ENCODE assay signal across 10 mouse cellular contexts in the genomic region with DNA sequence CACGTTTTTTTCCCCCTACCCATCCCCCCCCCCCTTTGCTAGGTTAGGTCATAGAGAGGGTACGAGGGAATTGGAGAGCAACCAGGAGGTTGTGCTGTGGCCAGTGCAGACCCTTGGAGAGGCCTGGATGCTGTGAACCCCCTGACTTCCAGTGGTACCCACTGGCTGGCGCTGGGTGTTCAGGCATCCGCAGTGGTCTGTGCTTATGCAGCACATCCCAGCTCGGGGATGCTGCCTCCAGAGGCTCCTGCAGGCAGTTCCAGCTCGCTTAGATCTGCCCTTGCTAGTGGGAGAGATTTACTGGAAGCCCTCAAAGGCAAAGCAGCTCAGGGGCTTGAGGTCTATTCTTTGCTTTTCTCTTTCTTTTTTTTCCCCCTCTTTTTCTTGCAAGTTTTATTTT. TPM values are rescaled to one million over a fixed set of nuclear protein-coding genes. Genes with fewer than 3 reads are reported as not detected.
DNase-seq lines count a peak whose midpoint lies in the region; ATAC-seq and TF ChIP-seq lines count a peak whose summit lies in the region.
"Had no signal": no experiment of that assay in that cellular context is flagged by ENCODE, and none has a peak within 500 bp of the region (broad histone marks: within the 10 kb centered on the region; RNA-seq: fewer than 3 reads in every experiment).

No protein-coding gene starts in this region.

- no peaks in the 10 kb centered on the region for H3K4me1 ChIP-seq in heart, postnatal 0 days (ENCODE audit: control insufficient read depth, insufficient read depth)
- no peaks in the 10 kb centered on the region for H3K4me1 ChIP-seq in spleen, adult 2 months (ENCODE audit: control insufficient read depth, insufficient read depth, insufficient read length)
- H3K4me1 ChIP-seq in hindbrain, postnatal 0 days (ENCODE audit: insufficient read depth, low read length) = no peaks in the 10 kb centered on the region
- H3K4me1 ChIP-seq in limb, embryonic 10.5 days = peaks cover 48% of the 10 kb centered on the region
- H3K4me1 ChIP-seq in heart, embryonic 11.5 days (ENCODE audit: control insufficient read depth, insufficient read depth, low read length) = no peaks in the 10 kb centered on the region
- H3K4me1 ChIP-seq: megakaryocyte, embryonic 14.5 days had no signal

- WGBS in heart, postnatal 0 days = 18% methylated on average over 5 of the region's 6 CpGs
- 77% methylated on average over 6 of the region's 6 CpGs for WGBS in spleen, adult 2 months
- WGBS in hindbrain, postnatal 0 days = 27% methylated on average over 6 of the region's 6 CpGs
- WGBS in limb, embryonic 10.5 days = 41% methylated on average over 6 of the region's 6 CpGs
- WGBS in heart, embryonic 11.5 days (ENCODE audit: insufficient replicate concordance) = 39% methylated on average over 6 of the region's 6 CpGs

- no peak overlapping the region for H3K9ac ChIP-seq in heart, postnatal 0 days (replicated peaks; ENCODE audit: low read depth, low read length)
- no peak overlapping the region for H3K9ac ChIP-seq in hindbrain, postnatal 0 days (replicated peaks; ENCODE audit: low read length)
- no peak overlapping the region for H3K9ac ChIP-seq in heart, embryonic 11.5 days (ENCODE audit: low read depth, low read length)

- H3K9me3 ChIP-seq in heart, postnatal 0 days (replicated peaks; ENCODE audit: control insufficient read depth, low read length) = no peaks in the 10 kb centered on the region
- H3K9me3 ChIP-seq in hindbrain, postnatal 0 days (ENCODE audit: low read length) = no peaks in the 10 kb centered on the region
- no peaks in the 10 kb centered on the region for H3K9me3 ChIP-seq in limb, embryonic 10.5 days (replicated peaks)
- H3K9me3 ChIP-seq in heart, embryonic 11.5 days (replicated peaks; ENCODE audit: control insufficient read depth, low read length) = no peaks in the 10 kb centered on the region
- H3K9me3 ChIP-seq: megakaryocyte, embryonic 14.5 days had no signal

- ATAC-seq in heart, postnatal 0 days (ENCODE audit: insufficient read depth, low read depth) = no peak
- ATAC-seq in hindbrain, postnatal 0 days = peak; percentile 85
- no peak for ATAC-seq in heart, embryonic 11.5 days (replicated peaks; ENCODE audit: insufficient number of reproducible peaks, low FRiP score, low TSS enrichment)
- ATAC-seq: activated CD4-positive, CD25-positive, alpha-beta regulatory T cell, adult 4 months had no signal

- H3K27me3 ChIP-seq in heart, postnatal 0 days (ENCODE audit: control insufficient read depth, insufficient read depth, low read length) = no peaks in the 10 kb centered on the region
- H3K27me3 ChIP-seq in spleen, adult 2 months (ENCODE audit: control insufficient read depth, insufficient read depth, low read length) = no peaks in the 10 kb centered on the region
- H3K27me3 ChIP-seq in hindbrain, postnatal 0 days (ENCODE audit: insufficient read depth, low read length) = no peaks in the 10 kb centered on the region
- no peaks in the 10 kb centered on the region for H3K27me3 ChIP-seq in limb, embryonic 10.5 days (ENCODE audit: low read depth, poor library complexity, severe bottlenecking)
- no peaks in the 10 kb centered on the region for H3K27me3 ChIP-seq in heart, embryonic 11.5 days (ENCODE audit: control insufficient read depth, insufficient read depth, low read length)
- H3K27me3 ChIP-seq: megakaryocyte, embryonic 14.5 days had no signal

- H3K27ac ChIP-seq in heart, postnatal 0 days (ENCODE audit: low read depth) = no peak overlapping the region
- H3K27ac ChIP-seq in spleen, adult 2 months (ENCODE audit: insufficient read depth, low read length) = peak overlapping the region; percentile 12; the same call in 1 of the 2 replicates
- H3K27ac ChIP-seq in hindbrain, postnatal 0 days = no peak overlapping the region
- H3K27ac ChIP-seq in limb, embryonic 10.5 days = no peak overlapping the region
- H3K27ac ChIP-seq in heart, embryonic 11.5 days (ENCODE audit: low read depth, low read length) = no peak overlapping the region

- DNase-seq in heart, postnatal 0 days (ENCODE audit: low spot score) = no peak
- no peak for DNase-seq in heart, postnatal 4 days
- DNase-seq in spleen, adult 2 months (ENCODE audit: low read depth in 1 of 2, low spot score in 2 of 2) = no peak
- DNase-seq in spleen, adult 18-20 months = no peak
- DNase-seq in hindbrain, postnatal 0 days (ENCODE audit: low spot score) = peak; percentile 78
- DNase-seq in limb, embryonic 10.5 days (ENCODE audit: low spot score) = no peak
- no peak for DNase-seq in frontal cortex, postnatal 14 days (ENCODE audit: low spot score in 2 of 2)

- no peak overlapping the region for H3K4me3 ChIP-seq in heart, postnatal 0 days (ENCODE audit: low read depth, low read length)
- no peak overlapping the region for H3K4me3 ChIP-seq in spleen, adult 2 months (ENCODE audit: extremely low read depth, insufficient read depth, insufficient read length)
- H3K4me3 ChIP-seq in hindbrain, postnatal 0 days (ENCODE audit: low read length) = no peak overlapping the region
- no peak overlapping the region for H3K4me3 ChIP-seq in limb, embryonic 10.5 days
- H3K4me3 ChIP-seq in heart, embryonic 11.5 days (ENCODE audit: low read depth, low read length) = no peak overlapping the region
- H3K4me3 ChIP-seq: megakaryocyte, embryonic 14.5 days had no signal

- H3K36me3 ChIP-seq in heart, postnatal 0 days (replicated peaks; ENCODE audit: control insufficient read depth, insufficient read depth, low read length) = no peaks in the 10 kb centered on the region
- H3K36me3 ChIP-seq in spleen, adult 2 months (ENCODE audit: control insufficient read depth, insufficient read depth, low read length) = no peaks in the 10 kb centered on the region
- no peaks in the 10 kb centered on the region for H3K36me3 ChIP-seq in hindbrain, postnatal 0 days (ENCODE audit: insufficient read depth, low read length)
- H3K36me3 ChIP-seq in limb, embryonic 10.5 days = peaks cover 5% of the 10 kb centered on the region
- H3K36me3 ChIP-seq in heart, embryonic 11.5 days (ENCODE audit: control insufficient read depth, insufficient read depth, low read length) = no peaks in the 10 kb centered on the region

- TF ChIP-seq EP300 in heart, postnatal 0 days (IDR thresholded peaks at IDR 0.05; ENCODE audit: low read depth) = no peak

- TF ChIP-seq POLR2A in spleen, adult 2 months (IDR thresholded peaks at IDR 0.05; ENCODE audit: low read depth, low read length) = no peak

- peak; percentile 9; the same call in 1 of the 2 replicates for TF ChIP-seq CTCF in heart, postnatal 0 days (IDR thresholded peaks at IDR 0.05; ENCODE audit: low read depth)
- no peak for TF ChIP-seq CTCF in spleen, adult 2 months (IDR thresholded peaks at IDR 0.05; ENCODE audit: extremely low read depth, insufficient read depth, insufficient read length, insufficient replicate concordance)
- peak; percentile 67 for TF ChIP-seq CTCF in hindbrain, postnatal 0 days (IDR thresholded peaks at IDR 0.05; ENCODE audit: low read depth)

- no peak overlapping the region for H3K4me2 ChIP-seq in heart, postnatal 0 days (ENCODE audit: low read depth, low read length)
- H3K4me2 ChIP-seq in hindbrain, postnatal 0 days (ENCODE audit: low read depth, low read length) = no peak overlapping the region
- H3K4me2 ChIP-seq in heart, embryonic 11.5 days = no peak overlapping the region

RNA-seq across cellular contexts. Expression of gene Tshz3, which starts 19.3 kb away (rescaled TPM):
- total RNA-seq in heart, postnatal 0 days (2014; rRNA removed; ENCODE audit: low replicate concordance) = 0.62 and 1.3 TPM in 2 replicates
- polyA plus RNA-seq in heart, postnatal 0 days (2015; fragmentation: Nextera tagmentation; extraction: Ambion mirVana) = 1.3 TPM in 2 replicates
- 1 to 10 TPM; 5.5 to 6.1 TPM for total RNA-seq in heart, postnatal 4 days (2021)
- polyA plus RNA-seq in spleen, adult 2 months (2012; rRNA removed) = 1.6 and 3.1 TPM in 2 replicates
- total RNA-seq in hindbrain, postnatal 0 days (2014; rRNA removed) = 25.3 and 28.4 TPM in 2 replicates
- 14.6 and 18.1 TPM in 2 replicates for polyA plus RNA-seq in hindbrain, postnatal 0 days (2015; fragmentation: Nextera tagmentation; extraction: Ambion mirVana)
- polyA plus RNA-seq in limb, embryonic 10.5 days (2016; fragmentation: Nextera tagmentation; extraction: Ambion mirVana) = 9.2 and 10.6 TPM in 2 replicates
- 3.0 and 5.0 TPM in 2 replicates for polyA plus RNA-seq in heart, embryonic 11.5 days (2014; fragmentation: Nextera tagmentation; extraction: Ambion mirVana)
